Mouse (Mus musculus) adrenal gland, postnatal 25 days (tissue): Measurements from ENCODE around the gene Arl6. TPM values are rescaled to one million over a fixed set of nuclear protein-coding genes. Genes with fewer than 3 reads are reported as not detected.

ENCODE experiments used
- DNase-seq: peaks from one replicate; pipeline ENCODE4 v3.0.0; 2021; ENCODE audit warnings: mixed read lengths
- total RNA-seq: library from RNA; stranded (reverse); gene quantifications from 2 replicates; pipeline ENCODE4 v1.2.3, GENCODE M21; 2021

Arl6 gene
- total RNA-seq, 1 experiment from 2014 or later, result 7.9 TPM

DNA sequence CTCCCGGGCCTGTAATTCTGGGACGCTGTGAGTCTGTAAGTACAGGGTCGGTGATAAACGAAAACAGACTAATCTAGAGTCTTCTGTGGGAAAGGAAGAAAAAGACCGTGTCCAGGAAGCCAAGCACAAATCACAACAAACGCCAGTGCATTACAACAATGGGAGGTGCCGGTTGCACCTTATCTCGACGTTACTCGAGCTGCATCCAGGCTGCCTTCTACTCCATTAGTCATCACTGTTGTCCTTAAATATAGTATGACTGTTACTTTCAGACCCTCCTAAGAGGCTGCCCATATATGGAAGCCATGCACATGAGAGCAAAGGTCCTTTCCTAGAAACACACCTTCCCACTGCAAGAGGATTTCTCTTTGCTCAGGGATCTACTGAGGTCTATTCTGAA, 51.4 kb downstream of the Arl6 start:
- no peak for DNase-seq

DNA sequence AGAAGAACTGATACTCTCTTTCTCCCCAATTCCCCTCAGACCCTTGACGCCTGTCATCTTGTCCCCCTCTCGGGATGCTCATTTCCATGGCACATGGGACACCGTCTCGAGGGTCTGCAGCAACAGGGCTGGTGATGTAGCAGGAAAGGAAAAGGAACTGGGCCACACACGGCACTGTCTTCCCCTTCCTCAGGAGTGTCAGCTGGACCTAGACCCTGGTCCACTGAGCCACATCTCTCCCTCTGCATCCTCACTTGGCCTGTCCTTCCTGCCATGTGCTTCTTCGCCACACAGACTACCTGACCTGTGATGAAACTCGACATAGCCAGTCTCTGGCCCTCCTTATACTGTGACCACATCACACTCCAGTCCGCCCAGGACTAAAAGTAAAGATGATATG, 52.3 kb downstream of the Arl6 start:
- no peak for DNase-seq

DNA sequence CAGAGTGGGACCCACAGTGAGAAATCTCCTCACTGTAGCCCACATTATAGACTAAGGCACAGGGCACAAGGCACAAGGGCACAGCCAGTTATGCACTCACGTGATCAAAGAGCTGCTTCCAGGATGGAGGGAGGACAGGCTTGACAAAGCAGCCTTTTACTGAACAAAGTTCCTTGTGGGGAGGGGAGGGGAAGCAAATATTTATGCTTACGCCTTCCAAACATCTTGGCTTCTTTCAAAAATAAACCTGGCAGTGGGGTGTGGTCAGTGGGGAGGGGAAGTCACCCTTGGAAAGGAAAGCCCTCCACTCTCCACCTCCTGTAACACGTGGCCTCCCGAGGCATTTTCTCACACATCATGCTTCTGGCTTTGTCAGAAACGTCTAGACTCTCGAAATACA, 52.9 kb downstream of the Arl6 start:
- no peak for DNase-seq

DNA sequence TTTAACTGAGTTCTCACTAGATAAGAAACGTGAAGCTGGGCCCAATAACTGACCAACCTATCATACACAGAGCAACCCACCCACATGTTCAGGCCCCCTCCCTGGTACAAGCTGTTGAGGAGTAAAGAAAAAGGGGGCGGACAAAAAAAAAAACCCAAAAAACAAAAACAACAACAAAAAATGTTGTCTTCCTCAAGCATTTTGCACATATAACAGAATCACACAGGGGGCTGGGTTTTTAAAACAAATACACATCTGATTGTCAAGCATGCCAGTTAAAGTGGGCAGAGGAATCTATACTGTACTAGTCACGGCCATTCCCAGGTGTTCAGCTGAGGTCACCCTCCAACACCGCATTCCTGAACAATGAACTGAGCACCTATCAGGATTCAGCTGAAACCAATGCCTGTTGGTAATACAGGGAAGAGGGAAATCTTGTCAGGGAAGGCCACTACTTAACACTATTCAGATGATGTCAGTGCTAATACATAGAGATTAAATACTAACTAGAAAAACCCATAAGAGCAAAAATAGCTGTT, 53.4 kb downstream of the Arl6 start:
- no peak for DNase-seq

GRCm38 (mm10) chr16:59583515-59583914, 55.7 kb downstream of the Arl6 start:
- DNase-seq, result no peak

GRCm38 (mm10) chr16:59579237-59579636, 60.0 kb downstream of the Arl6 start:
- DNase-seq, result no peak

- DNase-seq, result no peak
Measured at GRCm38 (mm10) chr16:59573961-59574360, 65.2 kb downstream of the Arl6 start.

- DNase-seq, result no peak
Measured at GRCm38 (mm10) chr16:59572685-59573084, 66.5 kb downstream of the Arl6 start.

- DNase-seq, result no peak
Measured at GRCm38 (mm10) chr16:59570807-59571206, 68.4 kb downstream of the Arl6 start.

- DNase-seq, result no peak
Measured at GRCm38 (mm10) chr16:59569837-59570236, 69.4 kb downstream of the Arl6 start.

DNA sequence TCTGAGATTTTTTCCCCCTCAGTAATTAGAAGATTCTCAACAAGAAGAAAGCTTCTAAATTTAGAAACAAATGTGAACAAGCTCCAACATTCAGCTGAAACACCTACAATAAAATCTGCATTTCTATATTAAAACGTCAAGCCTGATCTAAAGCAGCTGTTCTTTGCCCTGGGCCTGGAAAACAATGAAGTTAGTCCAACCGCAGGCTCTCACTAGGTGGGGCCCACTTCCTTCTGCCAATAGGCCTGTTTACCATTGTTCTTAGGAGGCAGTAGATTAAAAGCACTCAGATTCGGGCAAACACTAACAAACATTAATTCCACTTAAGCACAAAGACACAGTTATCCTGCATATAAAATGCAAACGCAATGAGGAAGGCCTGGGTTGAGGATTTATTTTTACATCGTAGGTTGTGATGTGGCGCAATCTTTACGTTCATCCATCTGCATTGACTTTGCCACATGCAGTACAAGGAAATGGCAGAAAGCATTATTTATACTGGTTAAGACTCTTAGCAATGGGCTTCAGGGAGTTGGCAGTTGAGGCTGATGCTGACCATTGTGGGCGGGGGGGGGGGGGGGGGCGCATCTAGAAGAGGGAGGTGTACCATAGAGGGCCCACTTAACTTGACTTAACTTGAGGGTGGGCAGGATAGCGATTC, 71.3 kb downstream of the Arl6 start:
- no peak for DNase-seq

DNA sequence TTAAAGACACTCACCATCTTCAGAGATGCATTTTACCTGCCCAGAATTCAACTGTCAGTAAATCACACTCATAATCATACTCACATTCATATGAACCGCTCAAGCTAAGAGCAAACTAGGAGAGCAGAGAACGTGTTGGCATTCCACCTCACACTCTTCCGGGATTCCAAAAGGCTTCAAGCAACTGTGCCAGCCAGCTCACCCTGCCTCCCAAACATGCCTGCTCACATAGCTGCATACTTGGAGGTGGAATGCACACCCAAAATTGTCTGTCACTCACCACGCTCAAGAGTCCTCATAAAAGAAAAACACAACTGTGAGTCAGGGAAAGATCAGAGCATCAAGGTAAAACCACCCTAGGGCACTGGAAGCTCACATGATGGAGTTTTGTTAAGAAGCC, 72.8 kb downstream of the Arl6 start:
- DNase-seq, result no peak

DNA sequence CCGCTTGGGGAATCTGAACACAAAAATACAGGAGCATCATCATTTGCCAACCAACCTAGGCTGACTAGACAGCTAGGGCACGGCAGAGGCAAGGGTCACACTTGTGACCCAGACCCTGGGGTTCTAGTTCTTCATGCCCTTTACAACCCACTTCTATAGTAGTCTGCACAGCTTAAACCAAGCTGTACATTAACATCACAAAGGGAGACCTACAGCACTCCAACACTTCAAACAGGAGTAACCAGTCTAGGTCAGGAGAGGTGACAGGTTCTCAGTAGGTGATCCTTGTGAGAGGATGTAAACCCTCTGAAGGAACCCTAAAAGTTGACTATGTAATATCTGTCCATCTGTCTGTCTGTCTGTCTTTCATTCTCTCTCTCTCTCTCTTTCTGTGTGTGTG, 73.6 kb downstream of the Arl6 start:
- DNase-seq, result no peak

- DNase-seq, result no peak
Measured at GRCm38 (mm10) chr16:59564025-59564424, 75.2 kb downstream of the Arl6 start.

Other genes starting within 250 kb of the Arl6 start
- gene Gabrr3, start 232.1 kb downstream of the Arl6 start, total RNA-seq, result not detected in 2 replicates
- gene Riox2, start 167.6 kb downstream of the Arl6 start, total RNA-seq, result 25.6 and 28.2 TPM in 2 replicates
- gene Crybg3, start 38.4 kb downstream of the Arl6 start, total RNA-seq, result 12.8 and 13.8 TPM in 2 replicates